Mouse (Mus musculus) heart, postnatal 14 days (tissue): Measurements from ENCODE around the gene Slc26a11. TPM values are rescaled to one million over a fixed set of nuclear protein-coding genes. Genes with fewer than 3 reads are reported as not detected.
"Not testable (repeated sequence)": the region's sequence is repeated elsewhere in the genome, so short reads cannot be mapped to it uniquely, and the experiment has no call there.

ENCODE experiments used
- DNase-seq, 2 experiments: peaks; one replicate each; pipeline ENCODE4 v3.0.0; 2021 to 2022
- intact Hi-C: fragments of 180-260 bp; cut with DNase I; formaldehyde crosslinking; loops from one replicate; pipeline ENCODE4 v1.15.1; 2025
- total RNA-seq, 2 experiments: library from RNA; stranded (reverse); gene quantifications; 2 replicates each; pipeline ENCODE4 v1.2.3; 2021

Slc26a11 gene
- total RNA-seq, 2 experiments from 2014 or later = 3.1 to 5.0 TPM

DNA sequence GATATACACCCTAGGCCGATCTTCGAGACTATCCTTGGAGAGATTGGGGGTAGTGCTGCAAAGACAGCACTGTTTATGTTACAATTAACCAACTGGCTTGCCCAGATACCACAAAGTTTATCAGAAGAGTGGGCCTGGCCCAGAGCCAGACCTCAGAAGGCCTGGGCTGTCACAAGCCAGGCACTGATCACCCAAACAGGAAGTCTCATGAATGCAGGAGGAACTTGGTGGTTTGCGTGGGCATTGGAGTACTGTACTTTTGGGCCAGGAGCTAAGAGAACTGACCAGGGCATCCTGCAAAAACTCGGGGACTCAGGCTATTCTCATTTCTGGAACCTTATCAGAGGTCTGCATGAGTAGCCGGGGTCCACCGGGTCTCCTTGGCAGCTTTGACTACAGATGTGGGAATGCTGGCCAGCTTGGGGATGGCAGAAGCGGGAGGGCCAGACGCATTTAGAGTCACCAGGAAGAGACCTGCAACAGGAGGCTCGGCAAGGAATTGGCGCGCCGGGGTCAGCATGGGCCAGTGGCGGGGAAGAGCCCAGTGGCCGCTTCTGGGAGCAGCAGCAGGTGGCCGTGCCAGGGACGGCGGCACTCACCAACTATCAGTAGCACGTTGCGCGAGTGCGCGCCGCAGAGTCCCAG lies 437 bp upstream of the Slc26a11 start:
- intact Hi-C loops = no loop called here
- DNase-seq = peak; percentile 54 to 56

DNA sequence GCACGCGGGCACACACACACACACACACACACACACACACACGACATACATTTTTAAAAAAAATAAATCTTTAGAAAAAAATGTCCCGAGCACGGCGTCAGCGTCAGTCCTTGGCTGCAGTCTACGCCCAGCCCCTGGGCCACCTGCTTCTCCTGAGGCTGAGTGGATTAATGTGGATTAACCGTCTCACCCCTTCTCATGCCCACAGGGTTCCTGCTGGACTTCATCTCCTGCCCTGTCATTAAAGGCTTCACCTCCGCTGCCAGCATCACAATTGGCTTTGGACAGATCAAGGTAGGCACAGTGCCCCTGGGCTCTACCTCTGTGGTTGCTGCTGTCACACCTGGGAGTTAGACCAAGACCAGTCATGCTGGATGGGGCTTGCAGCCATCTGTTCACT lies 3.7 kb downstream of the Slc26a11 start:
- intact Hi-C loops = no loop called here
- DNase-seq = no peak

DNA sequence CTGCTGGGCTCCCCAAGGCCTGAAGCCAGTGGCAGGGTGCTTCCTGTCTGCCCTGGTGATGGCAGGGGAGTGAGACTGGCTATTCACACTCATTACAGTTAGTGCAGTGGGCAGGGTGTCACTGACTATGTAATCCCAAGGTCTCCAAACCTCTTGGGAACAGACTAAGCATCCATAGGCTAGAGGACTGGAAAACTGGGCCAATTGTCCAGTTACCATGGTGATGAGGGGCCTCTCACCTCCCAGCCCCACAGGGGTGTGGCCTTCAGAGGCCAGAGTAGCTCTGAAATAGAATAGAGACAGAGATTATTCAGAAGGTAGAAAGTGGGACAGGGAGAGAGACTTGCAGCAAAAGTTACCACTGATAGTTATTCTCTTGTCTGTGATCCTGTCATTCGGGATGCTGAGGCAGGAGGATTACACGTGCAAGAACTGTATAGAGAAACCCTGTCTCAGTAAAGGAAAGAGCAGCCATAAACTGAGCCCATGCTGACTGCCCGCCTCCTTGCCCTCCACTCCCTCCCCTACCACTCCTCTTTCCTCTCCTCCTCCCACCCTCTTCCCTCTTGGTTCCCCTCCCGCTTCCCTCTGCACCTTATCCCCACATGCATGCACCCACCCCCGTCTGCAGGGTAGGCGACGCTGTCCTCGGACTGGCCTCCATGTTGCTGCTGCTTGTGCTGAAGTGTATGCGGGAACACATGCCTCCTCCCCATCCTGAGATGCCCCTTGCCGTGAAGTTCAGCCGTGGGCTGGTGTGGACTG lies 7.6 kb downstream of the Slc26a11 start:
- intact Hi-C loops = loop anchor here (1.0 to 5.0 kb wide), 4 partner anchors 24 to 58 kb away; no protein-coding TSS in a partner anchor
- no peak for DNase-seq

DNA sequence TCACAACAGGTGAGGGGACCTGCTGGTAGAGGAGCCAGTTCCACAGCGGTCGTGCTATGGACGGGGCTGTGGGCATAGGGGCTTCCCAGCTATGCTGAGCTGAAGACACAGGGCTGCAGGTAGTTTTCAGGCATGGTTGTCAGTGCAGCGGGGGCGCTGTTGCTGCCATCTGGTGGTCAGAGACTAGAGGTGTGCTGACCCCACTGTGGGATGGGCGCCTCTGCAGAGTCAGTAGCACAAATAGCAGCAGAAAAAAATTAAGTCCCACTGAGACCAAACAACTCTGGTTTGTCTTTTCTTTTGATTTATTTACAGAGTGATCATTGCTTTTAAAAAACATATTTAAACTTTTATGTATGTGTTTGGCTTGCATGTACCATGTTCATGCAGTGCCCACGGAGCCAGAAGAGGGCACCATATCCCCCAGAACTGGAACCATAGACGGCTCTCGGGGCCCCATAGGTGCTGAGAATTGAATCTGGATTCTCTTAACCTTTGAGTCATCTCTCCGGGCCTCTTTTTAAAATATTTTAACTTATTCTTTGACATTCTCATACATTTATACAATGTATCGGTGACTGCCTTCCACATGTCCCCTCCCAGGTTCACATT lies 8.3 kb downstream of the Slc26a11 start:
- peak; percentile 72 to 79 for DNase-seq
- intact Hi-C loops = loop anchor here (1.0 to 5.0 kb wide), 4 partner anchors 24 to 59 kb away; no protein-coding TSS in a partner anchor

DNA sequence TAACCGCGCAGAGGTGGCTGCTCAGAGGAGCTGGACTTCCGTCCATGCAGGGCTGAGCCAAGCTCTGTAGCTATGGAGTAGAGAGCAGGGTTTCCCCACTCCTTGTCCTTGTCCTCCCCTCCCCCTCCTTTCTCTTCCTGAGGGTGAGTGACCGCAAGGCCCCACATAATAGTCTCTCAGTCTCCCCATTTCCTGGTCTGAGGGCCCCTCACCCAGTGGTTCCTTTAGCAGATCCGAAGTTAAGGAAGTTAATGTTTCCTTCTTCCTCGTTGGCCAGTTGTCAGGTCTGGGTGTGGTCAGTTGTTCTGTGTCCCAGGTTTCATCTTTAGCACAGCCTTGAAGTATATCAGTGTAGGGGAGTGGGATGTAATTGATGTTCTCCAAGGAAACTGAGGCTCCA lies 20.1 kb downstream of the Slc26a11 start:
- intact Hi-C loops = no loop called here
- no peak for DNase-seq

DNA sequence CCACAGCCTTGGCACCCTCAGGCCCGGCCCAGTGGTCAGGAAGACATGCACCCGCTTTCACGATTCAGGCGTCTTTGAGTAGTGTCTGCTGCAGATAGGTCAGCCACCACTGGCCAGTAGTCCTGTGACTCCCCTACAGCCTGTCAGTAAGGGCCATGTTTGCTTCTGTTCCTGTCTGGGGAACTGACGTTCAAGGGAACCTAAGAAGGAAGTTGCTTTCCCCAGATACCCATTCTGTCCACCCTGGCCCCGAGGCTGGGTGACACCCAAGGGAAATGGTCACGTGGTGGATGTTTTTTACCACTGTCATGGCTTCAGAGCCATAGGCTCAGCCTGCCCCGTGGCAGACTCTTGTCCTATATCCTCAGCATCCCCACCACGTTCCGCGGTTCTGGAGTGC lies 22.0 kb downstream of the Slc26a11 start:
- no peak for DNase-seq
- intact Hi-C loops = no loop called here

DNA sequence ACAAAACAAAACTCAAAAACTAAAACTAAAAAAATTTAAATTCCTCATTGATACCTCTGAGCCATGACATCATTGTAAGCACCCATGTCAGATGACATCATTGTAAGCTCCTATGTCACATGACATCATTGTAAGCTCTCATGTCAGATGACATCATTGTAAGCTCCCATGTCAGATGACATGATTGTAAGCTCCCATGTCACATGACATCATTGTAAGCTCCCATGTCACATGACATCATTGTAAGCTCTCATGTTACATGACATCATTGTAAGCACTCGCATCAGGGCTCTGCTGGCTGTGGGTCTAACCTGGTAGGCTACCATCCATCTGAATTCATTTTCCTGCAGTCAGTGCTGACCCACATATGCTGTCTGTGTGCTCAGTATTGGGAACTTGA lies 23.2 kb downstream of the Slc26a11 start:
- DNase-seq = no peak
- intact Hi-C loops = no loop called here

DNA sequence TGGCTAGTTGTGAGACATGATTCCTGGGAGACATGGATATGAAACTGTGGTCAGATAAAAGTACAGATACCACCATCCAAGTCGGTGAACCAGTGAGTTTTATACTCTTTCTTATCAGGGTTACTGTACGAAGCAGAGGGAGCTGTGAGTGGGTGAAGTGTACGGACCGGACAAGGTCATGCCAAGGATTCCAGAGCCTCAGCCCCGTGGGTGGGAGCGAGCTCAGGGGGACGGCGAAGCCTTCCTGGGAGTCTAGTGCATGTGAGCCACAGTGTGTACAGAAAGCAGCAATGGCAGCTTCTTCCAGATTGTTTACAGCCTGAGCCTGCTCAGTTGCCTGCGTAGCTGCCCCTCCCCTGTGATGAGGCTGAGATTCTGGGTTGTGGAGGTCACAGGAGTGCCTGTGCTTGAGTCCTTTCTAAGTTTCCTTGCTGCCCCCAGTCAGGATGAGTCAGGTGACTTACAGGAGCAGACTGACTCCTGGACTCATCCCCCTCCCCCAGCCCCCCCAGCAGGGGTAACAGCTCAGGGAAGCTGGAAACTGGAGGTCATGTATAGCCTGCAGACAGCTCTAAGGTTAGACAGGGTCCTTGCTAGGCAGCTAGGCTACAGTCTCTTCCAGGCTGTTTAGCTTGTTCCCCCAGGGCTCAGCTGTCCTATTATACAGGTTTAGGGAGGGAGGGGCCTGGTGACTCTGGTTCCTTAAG lies 26.4 kb downstream of the Slc26a11 start:
- no peak for DNase-seq
- intact Hi-C loops = no loop called here

DNA sequence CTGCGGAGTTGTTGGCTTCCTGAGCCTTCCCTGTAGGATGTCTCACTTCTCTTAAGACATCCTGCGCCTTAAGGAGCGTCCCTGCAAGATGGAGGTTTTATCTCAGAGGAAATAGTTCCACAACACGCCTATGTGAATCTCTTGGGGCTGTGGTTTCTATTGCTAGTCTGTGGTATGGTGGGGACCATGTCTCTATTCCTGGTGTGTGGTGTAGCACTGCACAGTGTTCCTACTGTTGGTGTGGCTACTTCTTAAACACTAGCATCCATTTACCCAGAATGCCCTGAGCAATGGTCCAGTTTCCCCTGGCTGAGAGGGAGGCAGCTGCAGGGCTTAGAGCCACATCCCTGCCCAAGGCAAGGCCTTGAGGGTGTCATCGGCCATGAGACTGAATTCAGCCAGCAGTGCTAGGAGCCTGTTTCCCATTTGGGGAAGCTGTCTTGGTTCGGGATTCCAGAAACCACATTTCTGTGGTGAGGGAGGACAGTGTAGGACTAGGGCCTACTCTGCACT lies 27.0 kb downstream of the Slc26a11 start:
- intact Hi-C loops = no loop called here
- DNase-seq = no peak

DNA sequence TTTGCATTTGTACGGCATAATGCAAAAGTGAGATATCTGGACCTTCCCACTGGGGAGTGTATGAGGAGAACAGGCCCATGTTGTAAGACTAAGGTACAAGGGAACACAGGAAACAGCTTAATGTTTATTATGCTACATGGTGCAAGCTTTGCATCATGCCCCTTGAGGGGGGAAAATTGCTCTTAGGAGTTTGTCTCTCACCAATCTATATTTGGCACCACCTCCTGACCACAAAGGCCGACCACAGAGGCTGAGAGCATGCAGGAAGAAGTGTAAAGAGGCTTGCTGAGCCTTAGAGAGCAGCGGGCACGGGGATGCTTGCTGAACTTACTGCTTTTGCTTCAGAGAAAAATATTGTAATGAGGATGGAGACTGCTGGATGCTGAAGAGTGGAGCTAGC lies 29.5 kb downstream of the Slc26a11 start:
- DNase-seq = no peak
- intact Hi-C loops = no loop called here

DNA sequence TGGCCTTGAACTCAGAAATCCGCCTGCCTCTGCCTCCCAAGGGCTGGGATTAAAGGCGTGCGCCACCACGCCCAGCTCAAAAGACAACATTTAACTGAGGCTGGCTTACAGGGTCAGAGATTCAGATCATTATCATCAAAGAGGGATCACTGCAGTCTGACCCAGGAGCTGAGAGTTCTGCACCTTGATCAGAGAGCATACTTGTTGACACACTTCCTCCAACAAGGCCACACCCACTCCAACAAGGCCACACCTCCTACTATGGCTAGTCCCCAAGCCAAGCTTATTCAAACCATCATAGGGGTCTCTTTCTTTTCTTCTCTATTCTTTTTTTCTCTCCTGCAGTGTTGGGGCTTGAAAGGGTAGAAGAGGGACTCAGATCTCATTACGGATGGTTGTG lies 30.9 kb downstream of the Slc26a11 start:
- intact Hi-C loops = no loop called here
- no peak for DNase-seq

DNA sequence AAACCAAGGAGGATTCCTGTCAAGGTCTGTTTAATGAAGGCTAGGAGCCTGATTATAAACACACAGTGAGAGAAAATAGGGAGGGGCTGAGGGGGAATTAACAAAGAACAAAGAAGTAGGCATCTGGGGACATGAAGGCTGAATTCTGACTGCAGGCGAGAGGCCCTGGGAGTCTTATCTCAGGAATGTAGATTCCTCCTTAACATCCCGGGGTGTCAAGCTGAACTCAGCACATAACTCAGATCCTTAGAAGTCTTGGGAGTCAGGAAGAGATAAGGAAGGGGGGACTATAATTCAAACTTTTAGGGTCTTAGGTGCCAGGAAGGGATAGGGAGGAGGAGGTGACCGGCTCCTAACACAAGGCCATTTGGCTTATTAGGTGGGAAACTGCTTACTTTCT lies 31.9 kb downstream of the Slc26a11 start:
- intact Hi-C loops, DNase-seq: not testable (repeated sequence)

DNA sequence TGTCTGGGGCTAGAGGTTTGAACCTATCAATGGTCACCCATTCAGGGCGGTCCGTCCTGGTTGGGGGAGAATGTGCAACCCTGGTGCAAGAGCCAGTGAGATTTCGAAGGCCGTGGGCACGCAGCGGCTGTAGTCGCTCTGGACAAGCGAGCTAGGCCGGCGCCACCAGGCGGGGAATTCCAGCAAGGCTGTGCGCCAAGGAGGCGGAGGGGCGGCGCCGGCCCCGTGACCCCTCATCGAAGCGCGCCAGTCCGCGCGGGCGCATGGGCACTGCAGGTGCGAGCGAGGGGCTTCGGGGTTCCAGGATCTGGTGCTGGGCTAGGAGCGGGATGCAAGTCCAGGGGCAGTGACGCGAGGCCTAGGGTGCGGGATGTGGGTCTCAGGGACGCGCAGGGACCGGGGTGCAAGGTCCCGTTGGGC lies 34.5 kb downstream of the Slc26a11 start:
- DNase-seq = peak; percentile 86 to 92
- intact Hi-C loops = loop anchor here (2.0 kb wide), 1 partner anchor 27 kb away; no protein-coding TSS in a partner anchor

DNA sequence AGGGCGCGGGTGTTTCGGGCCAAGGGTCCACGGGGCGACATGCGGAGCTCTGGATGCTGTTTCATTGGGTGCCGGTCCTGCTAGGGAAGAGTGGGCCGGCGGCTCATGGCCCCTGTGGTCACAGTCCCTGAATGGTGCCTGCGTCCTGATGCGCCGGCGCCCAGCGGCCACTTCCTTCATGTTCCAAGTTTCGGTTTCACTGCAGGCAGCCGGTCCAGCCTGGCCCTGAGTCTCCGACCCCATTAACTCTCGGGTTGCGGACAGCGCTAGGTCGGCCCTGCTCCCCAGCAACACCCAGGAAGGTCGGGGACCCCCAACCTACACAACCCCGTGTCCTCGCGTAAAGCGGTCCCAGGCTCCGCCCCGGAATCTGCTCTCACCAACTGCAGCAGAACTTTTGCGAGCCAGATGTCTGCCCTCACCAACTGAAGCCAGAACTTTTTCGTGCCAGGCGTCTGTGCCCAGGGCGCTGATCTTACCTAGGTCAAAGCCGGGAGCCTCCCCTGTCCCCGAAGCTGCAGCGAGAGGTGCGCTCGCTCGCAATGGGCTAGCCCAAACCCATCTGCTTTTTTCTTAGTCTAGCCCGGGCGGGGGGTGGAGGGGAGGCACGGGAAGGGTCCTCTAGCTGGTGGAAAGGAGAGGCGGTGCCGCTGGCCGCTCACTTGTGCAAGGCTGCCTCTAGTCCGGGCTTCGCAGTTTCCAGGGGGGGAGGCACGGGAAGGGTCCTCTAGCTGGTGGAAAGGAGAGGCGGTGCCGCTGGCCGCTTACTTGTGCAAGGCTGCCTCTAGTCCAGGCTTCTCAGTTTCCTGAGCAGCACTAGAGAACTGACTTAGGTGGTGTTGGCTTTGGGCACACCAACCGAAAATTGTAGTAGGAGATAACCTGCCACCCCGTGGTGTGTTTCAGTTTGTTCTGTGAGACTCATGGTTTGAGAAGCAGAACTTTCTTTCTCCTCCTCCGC lies 35.2 kb downstream of the Slc26a11 start:
- intact Hi-C loops = no loop called here
- peak; percentile 78 to 80 for DNase-seq

DNA sequence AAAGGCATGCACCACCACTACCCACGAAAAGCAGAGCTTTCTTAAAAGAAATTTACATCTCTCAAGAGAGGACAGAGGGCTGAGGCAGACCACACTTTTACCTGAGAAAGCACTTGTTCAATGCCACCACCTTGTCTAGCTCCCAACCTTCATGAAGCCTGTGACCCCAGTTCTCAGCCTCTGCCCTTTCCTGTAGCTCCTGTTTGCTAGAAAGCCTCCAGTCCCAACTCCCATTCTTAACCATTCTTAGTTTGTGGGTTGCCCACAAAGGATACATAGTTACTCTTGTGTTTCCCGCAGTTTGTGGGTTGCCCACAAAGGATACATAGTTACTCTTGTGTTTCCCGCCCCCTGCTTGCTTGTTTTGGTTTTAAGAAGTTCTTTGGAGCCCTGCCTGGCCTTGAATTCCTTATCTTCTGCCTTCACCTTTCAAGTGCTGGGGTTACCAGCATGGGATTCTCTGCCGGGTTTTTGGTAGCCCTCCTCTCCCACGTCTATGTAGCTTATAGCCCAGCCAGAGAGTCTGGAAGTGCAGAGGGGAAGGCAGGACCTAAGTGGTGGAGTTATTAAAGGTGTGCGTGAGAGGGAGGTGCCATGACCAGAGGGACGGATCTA lies 36.1 kb downstream of the Slc26a11 start:
- intact Hi-C loops = no loop called here
- no peak for DNase-seq

DNA sequence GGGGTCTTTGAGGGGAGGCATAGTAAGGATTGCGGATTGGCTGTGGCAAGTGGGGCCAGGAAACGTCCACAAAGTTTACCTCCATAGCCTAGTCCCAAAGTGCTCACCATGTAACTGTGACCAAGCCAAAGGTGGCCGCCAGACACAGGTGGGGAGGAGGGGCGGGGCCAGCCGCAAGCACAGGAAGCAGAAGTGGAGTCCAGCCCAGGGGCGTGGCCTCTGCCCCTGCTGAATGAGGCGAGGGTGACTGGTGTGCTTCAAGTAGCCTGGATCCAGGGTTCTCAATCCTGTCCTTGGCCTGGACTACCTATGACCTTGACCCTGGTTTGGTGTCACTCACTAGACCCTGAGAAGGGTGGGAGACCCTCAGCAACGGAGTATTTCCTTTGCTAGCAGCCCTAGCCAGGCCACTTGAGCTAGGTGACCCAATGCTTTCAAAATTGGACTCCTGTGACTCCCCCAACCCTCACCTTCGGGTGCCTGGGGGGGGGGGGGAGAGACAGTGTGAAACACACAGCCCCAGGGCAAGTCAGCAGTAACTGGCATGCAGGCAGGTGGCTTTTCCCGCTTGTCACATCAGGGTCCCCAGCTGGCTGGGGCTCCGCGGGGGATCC lies 36.8 kb downstream of the Slc26a11 start:
- intact Hi-C loops = no loop called here
- DNase-seq = peak; percentile 68 to 69

DNA sequence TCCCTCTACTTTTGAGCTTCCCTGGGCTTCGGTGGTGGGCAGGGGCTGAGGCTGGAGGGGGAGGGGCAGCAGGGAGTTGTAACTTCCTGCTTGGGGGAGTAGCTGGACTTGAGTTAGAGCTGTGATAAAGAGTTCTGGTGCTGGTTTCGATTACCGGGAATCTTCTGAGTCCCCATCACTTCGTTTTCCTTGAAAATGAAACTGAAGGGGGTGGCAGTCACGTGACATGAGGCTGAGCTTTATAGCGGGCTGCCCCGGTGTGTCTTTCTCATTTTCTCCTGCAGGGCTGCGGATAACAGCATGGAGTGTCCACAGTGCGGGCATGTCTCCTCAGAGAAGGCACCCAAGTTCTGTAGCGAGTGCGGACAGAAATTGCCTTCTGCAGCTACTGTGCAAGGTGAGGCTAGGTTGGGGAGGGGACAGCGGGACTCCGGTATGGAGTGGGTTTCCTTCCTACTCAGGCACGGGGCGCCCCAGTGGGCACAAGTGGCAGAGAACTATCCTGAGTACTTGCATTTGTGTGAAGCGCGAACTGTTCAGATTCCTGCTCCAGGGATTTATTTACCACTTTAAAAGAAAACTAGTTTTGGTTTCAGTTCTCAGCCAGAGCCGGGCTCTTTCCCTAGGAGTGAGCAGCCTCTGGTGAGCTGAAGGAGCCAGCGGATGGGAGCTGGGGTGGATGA lies 37.6 kb downstream of the Slc26a11 start, which contains the start of gene Rnf213:
Gene Rnf213 (plus strand): TSS at position 301 of the 683 bp plus-strand sequence.
- DNase-seq = peak; percentile 59 to 72
- intact Hi-C loops = no loop called here

DNA sequence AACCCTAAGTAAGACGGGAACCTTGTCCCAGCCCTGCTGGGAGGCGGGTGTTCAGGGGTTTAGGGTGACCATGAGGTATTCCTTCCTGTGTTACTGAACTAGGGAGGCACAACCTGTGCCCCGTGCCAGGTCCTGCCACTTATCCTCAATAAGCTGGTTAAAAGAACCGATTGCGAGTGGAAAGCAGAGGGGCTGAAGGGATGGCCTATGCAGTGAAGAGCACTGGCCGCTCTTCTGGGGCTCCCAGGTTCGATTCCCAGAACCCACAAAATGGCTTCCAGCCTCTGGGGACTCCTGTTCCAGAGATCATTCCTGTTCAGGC lies 38.1 kb downstream of the Slc26a11 start:
- intact Hi-C loops = no loop called here
- no peak for DNase-seq
